Mouse (Mus musculus) c-Kit-negative CD71-positive TER-119-positive erythroid progenitor cells, embryonic 14.5 days (primary cell): ENCODE results near the gene Ehd2.

Experiments used
- DNase-seq: peaks from one replicate; pipeline ENCODE4 v3.0.0-alpha.2; 2013; ENCODE audit warnings: low read depth, low spot score

Gene Ehd2

DNA sequence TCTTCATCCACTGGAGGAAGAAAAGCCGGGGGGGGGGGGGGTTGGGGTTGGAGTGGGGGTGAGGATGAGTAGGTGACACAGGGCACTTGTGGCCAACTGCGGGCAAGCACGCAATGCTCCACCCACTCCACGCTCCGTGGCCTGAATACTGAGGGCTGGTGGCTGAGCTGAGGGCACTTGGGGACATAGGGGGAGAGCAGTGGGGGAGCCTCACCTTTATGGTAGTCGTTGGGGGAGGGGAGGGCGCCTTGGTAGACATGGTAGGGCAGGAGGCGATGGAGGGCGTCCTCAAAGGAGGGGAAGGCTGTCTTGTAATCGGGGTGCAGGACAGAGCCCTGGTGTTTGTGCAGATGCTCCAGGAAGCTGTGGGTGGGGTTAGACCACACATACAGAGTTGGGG lies 8.1 kb upstream of the Ehd2 start:
- no peak for DNase-seq

DNA sequence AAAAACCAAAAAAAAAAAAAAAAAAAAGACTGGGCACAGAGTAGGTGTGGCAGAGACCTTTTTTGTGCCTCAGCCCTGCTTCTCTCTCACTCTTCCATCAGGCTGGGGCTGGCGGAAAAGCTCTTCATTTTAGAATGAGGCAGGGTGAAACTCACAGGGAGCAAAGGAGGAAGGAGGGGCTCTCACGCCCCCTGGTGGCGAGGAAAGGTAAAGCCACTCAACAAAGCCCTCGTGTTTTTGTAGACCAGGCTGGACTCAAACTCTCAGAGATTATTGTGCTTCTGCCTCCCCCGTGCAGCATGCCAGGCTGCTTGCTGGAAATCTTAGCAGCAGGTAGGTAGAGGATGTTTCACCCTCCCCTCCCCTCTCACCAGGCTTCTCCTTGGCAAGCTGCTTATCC lies 7.3 kb upstream of the Ehd2 start:
- peak; percentile 56 for DNase-seq

DNA sequence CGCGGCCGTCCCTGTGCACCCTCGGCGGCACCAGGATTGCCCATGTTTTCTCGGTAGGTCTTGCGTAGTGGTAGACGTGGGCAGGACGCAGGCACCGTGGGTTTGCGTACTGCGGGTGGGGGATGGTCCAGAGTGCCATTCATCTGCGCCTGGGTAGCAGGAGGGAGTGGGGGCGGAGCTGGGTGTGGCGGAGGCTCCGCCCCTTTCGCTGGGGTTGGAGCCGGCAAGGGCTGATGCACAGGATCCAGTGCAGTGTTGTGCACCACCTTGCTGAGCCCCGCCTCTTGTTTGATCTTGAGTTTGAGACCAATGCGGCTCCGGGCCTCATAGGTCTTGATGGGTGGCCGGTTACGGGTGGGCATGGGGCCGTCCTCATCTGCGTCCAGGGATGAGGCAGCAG lies 4.9 kb upstream of the Ehd2 start:
- no peak for DNase-seq

DNA sequence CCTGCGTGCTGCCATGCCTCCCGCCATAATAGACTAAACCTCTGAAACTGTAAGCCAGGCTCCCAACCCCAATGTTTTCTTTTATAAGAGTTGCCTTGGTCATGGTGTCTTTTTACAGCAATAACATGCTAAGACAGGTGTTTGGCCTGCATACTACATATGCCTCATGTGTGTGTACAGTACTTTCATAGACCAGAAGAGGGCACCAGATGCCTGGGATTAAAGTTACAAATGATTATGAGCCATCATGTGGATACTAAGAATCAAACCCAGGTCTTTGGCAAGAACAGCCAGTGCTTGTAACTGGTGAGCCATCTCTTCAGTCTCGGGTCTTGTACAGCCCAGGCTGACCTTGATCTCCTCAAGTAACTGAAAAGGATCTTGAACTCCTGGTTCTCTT lies 2.3 kb upstream of the Ehd2 start:
- DNase-seq, result no peak

DNA sequence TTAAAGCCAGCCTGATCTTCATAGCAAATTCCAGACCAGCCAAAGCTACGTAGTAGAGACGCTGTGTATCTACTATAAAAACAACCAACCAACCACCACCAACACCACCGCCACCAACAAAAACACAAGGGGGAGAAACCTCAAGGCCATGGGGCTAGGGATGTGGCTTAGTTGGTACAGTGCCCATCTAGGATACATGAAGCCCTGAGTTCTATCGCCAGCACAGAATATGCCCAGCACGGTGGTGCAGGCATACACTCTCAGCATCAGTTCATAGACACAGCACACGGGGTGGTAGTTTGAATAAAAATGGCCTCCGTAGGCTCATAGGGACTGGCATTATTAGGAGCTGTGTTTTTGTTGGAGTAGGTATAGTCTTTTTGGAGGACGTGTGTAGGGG lies 955 bp upstream of the Ehd2 start:
- DNase-seq, result no peak

DNA sequence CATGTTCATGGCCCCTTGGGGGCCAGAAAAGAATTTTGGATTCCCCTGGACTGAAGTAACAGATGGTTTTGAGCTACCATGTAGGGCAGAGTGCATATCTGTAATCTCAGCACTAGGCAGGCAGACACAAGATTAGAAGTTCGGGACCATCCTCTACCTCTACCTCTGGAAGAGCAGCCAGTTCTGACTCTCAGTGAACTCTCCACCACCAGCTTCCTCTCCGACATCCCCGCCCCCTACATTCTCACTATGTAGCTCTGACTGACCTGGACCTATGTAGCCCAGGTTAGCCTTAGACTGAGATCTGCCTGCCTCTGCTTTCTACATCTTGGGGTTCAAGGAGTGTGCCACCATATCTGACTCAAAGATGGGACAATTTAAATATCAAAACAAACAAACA lies 878 bp downstream of the Ehd2 start:
- no peak for DNase-seq

DNA sequence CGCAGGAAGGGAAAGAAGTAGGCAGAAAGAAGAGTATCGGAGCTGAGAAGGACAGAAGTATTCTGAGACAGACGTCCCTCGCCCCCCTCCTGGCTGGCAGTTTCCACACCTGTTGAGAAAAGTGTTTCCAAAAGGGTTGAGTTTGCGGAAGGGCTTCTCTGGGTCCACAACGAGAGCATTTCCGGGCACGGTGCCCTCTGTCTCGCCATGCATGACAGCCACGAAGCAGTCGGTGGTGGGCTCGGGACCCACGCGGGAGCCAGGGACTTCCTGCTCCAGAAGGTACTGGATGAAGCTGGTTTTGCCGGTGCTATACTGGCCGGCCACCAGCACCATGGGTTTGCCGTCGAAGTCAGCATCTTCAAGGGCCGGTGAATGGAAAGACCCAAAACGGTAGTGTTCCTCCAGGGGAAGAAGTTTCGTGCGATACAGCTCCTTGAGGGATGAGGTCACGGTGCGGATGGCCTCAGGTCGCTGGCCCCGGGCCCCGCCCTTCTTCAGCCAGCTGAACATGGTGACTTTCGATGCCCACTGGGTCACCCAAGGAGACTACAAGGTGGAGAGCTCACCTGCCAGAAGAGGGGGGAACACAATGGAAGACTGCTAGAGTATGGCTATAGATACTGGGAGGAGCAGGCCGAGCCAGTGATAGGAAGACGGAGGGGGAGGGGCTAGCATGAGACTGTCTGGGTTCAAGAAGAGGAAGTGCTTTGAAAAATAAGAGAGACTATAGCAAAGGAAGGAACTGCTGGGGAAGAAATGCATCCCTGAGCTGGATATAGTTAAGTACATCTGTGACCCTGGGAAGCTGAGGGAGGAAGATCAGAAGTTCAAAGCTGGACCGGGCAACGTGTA lies 3.3 kb downstream of the Ehd2 start:
- no peak for DNase-seq

DNA sequence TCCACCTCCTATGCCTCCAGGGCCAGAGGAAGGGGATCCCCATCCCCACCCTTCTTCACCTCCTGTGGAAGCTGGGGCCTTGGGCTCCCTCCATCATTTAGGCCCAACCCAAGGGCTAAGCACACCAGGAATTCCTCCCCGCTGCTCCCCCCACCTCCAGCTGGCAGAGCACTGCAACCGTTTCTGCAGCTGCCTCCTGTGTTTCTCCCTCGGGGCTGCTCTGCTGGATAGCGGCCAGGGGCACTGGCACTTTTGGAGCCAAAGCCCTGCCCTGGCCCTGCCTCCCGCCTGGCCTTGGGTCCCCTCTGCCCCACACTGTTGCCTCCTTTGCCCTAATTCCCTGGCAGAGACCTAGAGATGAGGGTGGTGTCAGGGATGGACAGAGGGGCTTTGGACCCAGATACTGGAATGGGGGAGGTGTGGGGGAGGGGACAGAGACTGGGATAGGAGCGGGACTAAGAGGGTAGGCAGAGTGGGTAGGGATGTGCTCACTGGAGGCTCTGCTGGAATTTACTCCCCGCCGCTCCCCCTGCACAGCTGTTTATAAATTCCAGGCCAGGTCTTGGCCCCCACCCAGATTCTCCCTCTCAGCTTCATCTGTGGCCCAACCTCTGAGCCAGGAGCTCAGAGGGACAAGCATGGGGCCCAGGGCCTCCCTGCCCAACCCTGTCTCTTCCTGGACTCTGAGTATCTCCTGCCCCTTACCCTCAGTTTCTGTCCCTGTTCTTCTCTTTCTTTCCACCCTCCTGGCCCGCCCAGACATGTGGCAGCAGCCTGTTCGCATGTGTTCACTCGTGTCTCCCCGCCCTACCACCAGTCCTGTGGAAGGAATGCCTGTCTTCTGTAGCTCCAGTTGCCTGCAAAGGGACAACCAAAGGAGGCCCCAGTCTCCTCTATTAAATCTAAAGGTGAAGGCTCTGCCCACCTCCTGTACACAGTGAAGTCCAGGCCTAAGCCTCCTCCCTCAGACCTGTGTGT lies 4.8 kb downstream of the Ehd2 start:
- no peak for DNase-seq

DNA sequence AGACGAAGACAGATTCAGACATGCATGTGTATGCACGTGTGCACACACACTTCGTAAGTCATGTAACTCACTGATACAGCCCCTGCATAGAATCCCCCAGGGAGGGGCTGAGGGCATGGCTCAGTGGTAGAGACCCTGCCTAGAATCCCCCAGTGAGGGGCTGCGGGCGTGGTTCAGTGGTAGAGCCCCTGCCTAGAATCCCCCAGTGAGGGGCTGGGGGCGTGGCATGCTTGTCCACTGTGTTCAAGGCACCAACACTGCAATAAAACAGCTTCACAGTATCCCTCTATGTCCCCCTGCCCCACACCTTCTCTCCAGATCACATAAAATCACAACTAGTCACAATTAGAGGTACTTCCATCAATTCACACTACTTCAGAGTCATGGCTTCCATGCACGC lies 5.6 kb downstream of the Ehd2 start:
- no peak for DNase-seq

DNA sequence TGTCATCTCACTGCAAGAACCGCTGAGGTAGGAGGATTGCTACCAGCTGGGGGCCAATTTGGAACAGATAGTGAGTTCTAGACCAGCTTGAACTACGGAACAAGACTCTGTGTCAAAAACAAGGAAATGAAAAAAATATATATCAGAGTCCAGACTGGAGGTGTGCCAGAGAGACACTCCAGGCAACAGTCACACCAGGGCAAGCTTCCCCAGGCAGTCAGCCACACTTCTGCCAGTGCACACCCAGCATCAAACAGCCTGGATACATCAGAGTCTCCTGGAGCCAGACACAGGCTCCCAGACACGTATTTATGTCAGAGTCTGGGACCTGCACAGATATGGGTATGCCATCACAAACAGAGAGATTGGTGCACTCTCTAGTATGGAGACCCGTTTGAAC lies 6.1 kb downstream of the Ehd2 start:
- DNase-seq, result no peak

DNA sequence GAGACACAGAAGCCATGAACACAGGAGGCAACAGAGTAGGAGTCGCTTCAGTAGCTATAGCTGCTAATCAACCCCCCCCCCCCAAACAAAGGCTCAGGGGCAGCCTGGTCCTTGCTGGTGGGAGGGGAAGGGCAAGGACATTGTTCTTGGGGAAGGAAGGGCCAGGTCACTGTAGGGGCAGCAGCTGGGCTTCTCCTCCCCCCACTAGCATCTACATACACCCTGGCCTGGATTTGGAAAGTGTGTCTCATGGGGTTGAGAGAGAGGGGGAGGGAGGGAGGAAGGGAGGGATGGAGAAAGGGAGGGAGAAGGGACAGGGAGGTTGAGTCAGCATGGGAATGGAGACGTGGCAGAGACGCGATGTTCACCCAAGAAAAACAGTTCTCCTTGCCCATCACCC lies 6.7 kb downstream of the Ehd2 start:
- no peak for DNase-seq

DNA sequence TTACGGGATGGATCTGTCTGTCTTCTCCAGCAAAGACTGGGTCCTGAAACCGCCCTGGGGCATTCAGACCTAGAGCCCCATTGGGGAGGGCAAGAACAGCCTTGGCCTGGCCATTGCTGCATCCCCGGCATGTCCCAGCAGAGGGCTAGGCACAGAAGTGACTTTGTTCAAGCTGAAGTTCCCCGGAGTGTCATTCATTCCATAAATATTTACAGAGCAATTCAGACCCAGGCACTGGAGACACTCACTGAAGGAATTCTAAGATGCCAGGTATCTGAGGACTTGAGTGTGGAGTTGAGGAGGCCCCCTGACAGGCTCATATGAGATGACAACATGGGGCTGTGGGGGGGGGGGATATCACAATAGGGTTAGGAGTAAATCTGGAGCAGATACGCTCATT lies 11.2 kb downstream of the Ehd2 start:
- DNase-seq, result no peak

DNA sequence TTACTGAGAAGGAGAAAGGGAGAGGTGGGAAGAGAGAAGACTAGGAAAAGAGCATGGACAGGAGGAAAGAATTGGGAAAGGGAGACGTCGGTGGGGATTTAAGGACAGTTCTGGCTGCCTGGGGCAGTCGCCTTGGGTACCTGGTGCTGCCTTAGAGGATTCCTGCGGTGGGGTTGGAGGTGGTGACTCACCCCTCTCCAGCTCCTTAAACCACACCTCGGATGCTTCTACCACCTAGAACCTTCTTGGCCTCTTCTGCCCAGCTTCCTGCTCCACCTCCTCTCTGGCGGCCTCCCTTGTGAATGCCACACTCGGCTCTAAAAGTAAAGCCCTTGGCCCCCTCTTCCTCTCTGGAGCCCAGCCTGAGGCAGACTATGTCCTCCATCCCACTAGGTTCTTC lies 11.9 kb downstream of the Ehd2 start:
- no peak for DNase-seq

DNA sequence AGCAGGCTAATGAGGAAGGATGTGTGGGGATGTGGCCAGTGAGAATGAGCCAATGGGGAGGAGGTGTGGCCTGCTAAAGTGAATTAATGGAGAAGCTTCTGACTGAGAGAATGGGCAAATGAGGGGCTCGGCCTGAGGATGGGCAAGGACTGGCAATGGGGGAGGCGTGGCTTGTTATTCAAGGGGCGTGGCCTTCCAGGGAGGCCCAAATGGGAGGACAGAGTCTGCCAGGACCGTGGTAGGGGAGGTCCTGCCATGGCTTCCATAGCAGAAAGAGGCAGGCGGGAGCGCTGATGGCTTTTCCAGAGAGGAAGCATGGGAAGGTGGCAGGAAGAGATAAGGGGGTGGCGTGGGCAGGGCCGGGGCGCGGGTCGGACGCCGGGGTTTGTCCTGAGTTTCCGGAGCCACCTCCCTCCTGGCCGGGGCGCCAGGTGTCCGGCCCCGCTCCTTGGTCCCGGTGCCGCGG lies 12.4 kb downstream of the Ehd2 start:
- DNase-seq, result peak; percentile 54

DNA sequence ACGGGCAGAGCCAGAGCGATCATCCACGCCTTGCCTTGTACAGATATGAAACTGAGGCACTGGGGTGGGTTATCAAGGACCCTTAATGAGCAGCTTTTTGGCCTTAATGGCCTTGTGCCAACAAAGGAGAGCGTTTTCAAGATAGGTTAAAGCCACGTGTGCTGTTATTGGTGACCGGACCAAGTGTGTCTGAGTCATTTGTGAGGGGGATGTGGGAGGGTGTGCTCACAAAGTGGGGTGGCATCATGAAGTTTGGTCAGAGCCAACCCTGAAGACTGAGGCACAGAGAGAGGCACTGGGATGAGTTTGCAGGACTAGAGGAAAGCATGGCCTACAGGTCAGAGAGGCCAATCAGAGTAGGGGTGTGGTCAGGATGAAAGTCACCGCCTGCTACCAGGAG lies 12.9 kb downstream of the Ehd2 start:
- no peak for DNase-seq

DNA sequence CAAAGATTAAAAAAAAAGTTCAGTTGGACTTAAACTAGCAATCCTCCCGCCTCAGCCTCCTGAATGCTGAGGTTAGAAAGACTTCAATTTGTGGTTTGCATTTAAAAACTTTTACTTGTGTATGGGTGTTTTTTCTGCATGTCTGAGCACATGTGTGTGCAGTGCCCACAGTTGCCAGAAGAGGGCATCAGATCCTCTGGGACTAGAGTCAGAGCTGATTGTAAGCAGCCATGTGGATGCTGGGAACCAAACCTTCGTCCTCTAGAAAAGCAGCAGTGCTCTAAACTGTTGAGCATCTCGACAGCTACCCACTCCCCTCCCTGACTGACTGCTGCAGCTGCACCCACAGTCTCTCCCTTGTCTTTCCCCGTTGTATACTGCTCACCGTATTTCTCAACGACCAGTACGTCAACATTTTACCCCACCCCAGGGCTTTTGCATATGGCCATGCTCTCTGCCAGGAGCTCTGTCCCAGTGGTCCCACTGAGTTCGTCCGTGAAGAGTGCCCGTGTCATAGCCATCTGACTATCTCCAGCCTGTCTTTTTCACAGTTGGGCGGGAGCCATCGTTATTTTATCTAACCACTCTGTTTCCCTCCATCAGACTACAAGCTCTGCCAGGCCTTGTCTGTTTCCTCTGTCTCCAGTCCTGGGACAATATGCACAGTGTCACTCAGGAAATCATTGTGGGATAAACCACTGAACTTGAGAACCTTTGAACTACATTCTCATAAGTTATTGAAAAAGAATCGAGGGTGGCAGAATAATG lies 13.9 kb downstream of the Ehd2 start:
- no peak for DNase-seq

DNA sequence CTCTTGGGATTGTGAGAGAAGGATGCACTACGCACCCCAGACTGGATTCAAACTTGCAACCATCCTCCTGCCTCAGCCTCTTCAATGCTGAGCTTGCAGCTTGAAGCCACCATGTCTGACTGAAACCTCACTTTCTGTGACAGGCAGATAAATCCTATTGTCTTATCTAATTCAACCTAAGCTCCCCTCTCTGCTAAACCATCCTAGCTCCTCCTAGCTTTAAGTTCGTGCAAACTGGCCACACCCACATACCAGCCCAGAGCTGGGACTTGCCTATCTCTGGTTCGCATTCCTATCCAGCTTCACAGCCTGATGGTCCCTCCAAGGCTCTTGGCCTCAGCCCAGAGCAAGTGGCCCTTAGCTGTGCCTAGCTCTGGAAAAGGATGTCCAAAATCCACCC lies 15.0 kb downstream of the Ehd2 start:
- peak; percentile 53 for DNase-seq

DNA sequence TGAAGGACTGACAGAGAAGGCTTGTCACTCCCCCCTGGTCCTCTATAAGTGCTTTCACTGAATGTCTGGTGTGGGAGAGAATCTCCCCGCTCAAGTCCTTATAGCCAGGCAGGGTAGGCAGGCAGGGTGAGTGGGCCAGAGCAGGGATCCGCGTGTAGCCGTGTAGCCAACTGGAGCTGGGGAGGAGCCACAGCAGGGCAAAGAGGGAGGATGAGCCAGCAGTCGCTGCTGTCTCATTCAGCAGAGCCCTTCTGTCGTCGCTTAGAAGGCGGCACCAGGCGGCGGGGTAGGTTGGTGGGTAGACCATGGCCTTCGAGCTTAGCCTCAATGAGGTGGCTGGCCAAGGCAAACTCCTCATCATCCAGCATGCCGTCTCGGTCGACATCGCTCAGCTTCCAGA lies 17.4 kb downstream of the Ehd2 start:
- no peak for DNase-seq

DNA sequence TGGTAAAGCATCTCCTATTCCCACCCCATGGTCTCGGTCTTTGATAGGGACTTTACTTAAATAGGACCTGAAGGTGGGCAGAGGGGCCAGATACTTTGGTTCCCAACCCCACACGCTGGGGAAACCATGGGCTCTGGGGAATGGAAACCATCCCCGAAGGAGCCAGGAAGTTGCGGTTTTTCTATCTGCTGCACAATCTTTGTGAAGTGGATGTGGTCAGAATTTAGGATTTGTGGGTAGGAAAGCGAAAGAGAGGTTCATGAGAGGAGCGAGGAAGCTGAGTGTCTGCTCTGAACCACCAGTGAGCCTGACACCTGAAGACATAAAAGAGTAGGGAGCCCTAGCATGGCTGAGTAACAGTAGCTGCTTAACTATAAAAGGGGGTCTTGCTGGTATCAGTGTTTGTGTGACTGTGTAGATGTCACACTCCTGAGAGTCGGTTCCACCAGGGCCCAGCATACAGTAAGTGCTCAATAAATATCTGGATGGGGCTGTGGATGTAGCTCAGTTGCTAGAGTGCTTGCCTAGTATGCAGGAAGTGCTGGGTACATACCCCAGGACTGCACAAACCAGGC lies 18.1 kb downstream of the Ehd2 start:
- no peak for DNase-seq

DNA sequence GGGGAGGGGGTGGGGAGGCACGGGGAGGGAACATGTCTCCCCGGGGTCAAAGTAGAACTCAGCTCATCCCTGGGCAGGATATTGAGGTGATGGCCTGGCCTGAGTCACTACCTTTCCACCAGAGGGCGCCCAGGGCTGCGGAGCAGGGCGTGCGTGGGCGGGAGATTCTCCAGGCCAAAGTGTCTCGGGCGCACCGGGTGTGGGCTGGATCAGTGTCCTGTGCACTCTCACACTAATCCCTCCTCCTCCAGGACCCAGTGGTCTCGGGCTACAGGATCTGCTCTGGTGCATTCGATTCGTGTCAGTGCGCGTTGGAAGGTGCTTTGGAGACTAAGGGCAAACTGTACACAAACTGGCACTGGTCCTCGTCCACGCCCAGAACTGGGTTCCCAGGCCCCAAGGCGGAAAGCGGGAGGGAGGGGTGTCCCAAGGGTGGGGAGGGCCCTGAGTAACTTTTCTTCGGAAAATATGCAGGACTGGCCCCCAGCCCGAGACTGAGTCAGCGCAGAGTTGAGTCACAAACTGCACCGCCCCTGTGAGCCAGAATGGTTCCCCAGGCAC lies 18.9 kb downstream of the Ehd2 start:
- peak; percentile 71 for DNase-seq

DNA sequence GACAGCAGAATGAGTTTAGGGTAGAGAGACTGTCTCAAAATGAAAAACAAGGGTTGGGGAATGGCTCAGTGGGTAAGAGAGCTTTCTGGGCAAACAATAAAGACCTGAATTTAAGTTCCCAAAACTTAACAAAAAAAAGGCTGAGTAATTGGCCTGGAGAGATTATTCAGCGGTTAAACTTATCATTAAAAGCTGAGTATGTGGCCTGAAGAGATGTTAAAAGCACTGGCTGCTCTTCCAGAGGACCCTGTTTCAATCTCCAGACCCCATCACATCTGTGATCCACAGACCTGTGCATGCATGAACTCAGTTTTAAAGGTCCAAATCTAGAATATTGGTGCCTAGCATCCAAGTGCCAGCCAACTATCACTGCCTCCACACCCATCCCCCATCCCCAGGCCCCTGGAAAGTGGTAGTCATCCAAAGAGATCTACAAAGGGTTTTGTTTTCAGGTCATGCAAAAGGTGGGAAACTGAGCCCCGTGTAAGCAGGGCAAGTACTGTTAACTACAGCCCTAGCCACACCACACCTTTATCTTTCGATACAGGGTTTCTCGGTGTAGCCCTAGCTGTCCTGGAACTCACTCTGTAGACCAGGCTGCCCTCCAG lies 19.6 kb downstream of the Ehd2 start:
- DNase-seq, result no peak
